Mouse (Mus musculus) frontal cortex, adult (tissue): ENCODE measurements around the gene Ptpn13.

Experiments used
- ATAC-seq: cut with Nextera tagmentation; 2 replicates; pipeline ENCODE4 v1.9.2; 2017; ENCODE audit warnings: mild to moderate bottlenecking, moderate library complexity, mixed read lengths; ENCODE audit not compliant: low TSS enrichment

The Ptpn13 gene

GRCm38 (mm10) chr5:103647320-103647719 lies 222.3 kb downstream of the Ptpn13 start:
- ATAC-seq: no peak
